Mouse (Mus musculus) brain, embryonic 14.5 days (tissue): ENCODE data around the gene Gadd45b.

Experiments
- CTCF ChIP-seq: fragments of 200-500 bp; IDR thresholded peaks from 2 replicates; pipeline ENCODE4 v1.5.1; 2012; ENCODE audit warnings: inconsistent platforms, mild to moderate bottlenecking, moderate library complexity, borderline replicate concordance; ENCODE audit not compliant: insufficient read depth, insufficient read length; ENCODE audit errors: extremely low read depth
- POLR2A ChIP-seq: fragments of 200-500 bp; IDR thresholded peaks from 2 replicates; pipeline ENCODE4 v1.6.1; 2012; ENCODE audit warnings: mild to moderate bottlenecking, inconsistent platforms, borderline replicate concordance; ENCODE audit not compliant: poor library complexity, insufficient read depth, insufficient read length, severe bottlenecking; ENCODE audit errors: extremely low read depth

GRCm38 (mm10) chr10:80958979-80959637 is 29.2 kb downstream of the Gadd45b start:
- no peak for TF ChIP-seq CTCF
- TF ChIP-seq POLR2A = no peak
